15 mouse cellular contexts compared by ENCODE assay signal in the genomic region with DNA sequence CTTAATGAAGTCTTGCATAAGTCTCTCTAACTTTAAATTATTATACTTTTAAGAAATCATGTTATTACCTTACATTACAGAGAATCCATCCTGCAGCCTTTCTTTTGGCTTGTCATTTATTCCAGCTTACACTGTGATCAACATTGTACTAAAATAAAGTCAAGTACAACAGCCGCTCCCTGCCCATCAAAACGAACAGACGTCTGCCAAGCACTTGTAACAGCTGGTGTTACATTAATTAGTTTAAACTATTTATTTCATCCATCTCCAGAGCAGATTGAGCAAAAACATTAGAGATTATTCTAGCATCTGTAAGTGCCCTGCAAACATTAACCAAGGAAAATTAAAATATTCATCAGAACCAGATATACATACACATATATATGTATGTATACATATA.
"Had no signal": no experiment of that assay in that cellular context is flagged by ENCODE, and none has a peak within 500 bp of the region (broad histone marks: within the 10 kb centered on the region; RNA-seq: fewer than 3 reads in every experiment).

No protein-coding gene starts in this region.

- H3K36me3 ChIP-seq: limb, embryonic 15.5 days; liver, embryonic 12.5 days; neural tube, embryonic 15.5 days had no signal

- H3K9ac ChIP-seq: limb, embryonic 15.5 days; liver, embryonic 12.5 days; lung, embryonic 14.5 days; neural tube, embryonic 15.5 days had no signal

- DNase-seq: kidney, adult 8-10 months; kidney, postnatal 36 days; lung, embryonic 14.5 days; lung, postnatal 10 days; lung, postnatal 4 days; right cerebral cortex, adult 18-20 months; right cerebral cortex, postnatal 25 days; thymus, postnatal 36 days had no signal

- H3K27me3 ChIP-seq: limb, embryonic 15.5 days; liver, embryonic 12.5 days; neural tube, embryonic 15.5 days had no signal

- H3K4me3 ChIP-seq: limb, embryonic 15.5 days; liver, embryonic 12.5 days; neural tube, embryonic 15.5 days had no signal

- H3K4me2 ChIP-seq: limb, embryonic 15.5 days; liver, embryonic 12.5 days; lung, embryonic 14.5 days; midbrain, embryonic 11.5 days; neural tube, embryonic 15.5 days had no signal

- H3K9me3 ChIP-seq: limb, embryonic 15.5 days; liver, embryonic 12.5 days; neural tube, embryonic 15.5 days had no signal

- ATAC-seq: intestine, postnatal 0 days; liver, embryonic 12.5 days; midbrain, embryonic 16.5 days had no signal

- H3K4me1 ChIP-seq: limb, embryonic 15.5 days; liver, embryonic 12.5 days; neural tube, embryonic 15.5 days had no signal

- H3K27ac ChIP-seq: kidney, postnatal 0 days; limb, embryonic 15.5 days; liver, embryonic 12.5 days; neural tube, embryonic 15.5 days had no signal
